Mouse (Mus musculus): ENCODE measurements around the gene Fxyd1.

DNA sequence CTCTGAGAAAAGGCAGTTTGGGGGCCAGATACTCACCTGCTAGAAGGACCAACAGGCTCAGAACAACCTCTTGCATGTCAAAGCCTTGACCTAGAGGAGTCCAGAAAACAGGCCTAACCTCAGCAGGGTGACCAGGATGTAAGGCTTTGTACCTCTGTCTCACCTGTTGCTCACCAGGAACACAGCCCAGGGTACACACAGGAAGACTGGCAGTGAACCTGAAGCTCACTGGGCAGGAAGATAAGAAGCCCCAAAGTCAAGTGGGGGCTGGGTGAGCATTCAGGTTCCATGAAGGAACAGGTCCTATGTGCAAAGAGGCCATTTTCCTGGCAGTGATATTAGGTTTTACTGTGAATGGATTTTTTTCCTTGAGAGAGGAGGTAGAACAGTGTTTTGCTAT, 16.5 kb upstream of the Fxyd1 start:
- TF ChIP-seq CTCF (IDR thresholded peaks at IDR 0.05; ENCODE audit: low read depth): no peak
- no peak for TF ChIP-seq EP300 (IDR thresholded peaks at IDR 0.05; ENCODE audit: low read depth)

Measured in liver, postnatal 0 days (tissue).